Mouse (Mus musculus): ENCODE measurements around the gene Lrrc38.

DNA sequence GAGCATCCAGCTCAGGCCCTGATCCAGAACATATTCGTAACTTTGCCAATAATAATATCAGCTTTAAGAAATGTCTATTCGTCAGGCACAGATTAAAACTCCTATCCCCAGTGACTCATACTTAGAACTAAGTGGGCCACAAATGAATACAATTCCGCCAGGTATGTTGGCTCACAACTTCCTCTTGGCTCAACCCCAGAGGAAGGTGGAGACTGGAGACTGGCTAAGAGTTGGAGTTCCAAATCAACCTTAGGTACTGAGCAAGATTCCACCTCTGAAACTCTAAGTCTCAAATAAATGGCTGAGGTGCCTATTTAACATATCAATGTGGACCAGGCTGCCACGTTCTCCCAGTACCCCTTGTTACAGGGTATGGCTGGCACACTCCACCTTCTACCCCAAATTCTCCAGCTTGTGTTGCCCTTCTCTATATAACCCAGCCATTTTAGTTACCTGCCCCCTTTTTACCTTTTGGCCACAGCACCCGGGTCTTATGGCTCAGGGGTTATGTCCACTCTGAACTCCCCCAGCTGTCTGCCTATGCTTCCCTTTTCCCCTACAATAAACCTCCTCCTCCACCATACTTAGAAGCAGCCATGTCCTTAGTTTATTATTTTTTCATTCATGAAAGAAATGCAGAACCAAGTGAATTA, 62.1 kb downstream of the Lrrc38 start:
- TF ChIP-seq MAFK (IDR thresholded peaks at IDR 0.05; ENCODE audit: insufficient read depth, low read depth, low read length) (no peak), ZNF384 (IDR thresholded peaks at IDR 0.05; ENCODE audit: low read depth, low read length) (no peak), CHD2 (IDR thresholded peaks at IDR 0.05; ENCODE audit: low read depth, low read length) (no peak)
